Mouse (Mus musculus): ENCODE measurements at regions not wholly inside any gene's neighbourhood (a gene's known extent, or its start where the extent isn't known, plus 50 kb on each side); places are given as distances from the start of the nearest gene placed in this dataset.

- Histone ChIP-seq H3K4me3 (ENCODE audit: low read depth, low read length) (no peak overlapping the region), H3K9ac (ENCODE audit: low read length) (no peak overlapping the region), H3K4me2 (ENCODE audit: low read depth, severe bottlenecking) (no peak overlapping the region), H3K4me1 (ENCODE audit: control insufficient read depth, insufficient read depth, low read length) (no peaks in the 10 kb centered on the region), H3K27ac (replicated peaks; ENCODE audit: low read depth, low read length) (no peak overlapping the region), H3K27me3 (ENCODE audit: control insufficient read depth, insufficient read depth, low read length) (no peaks in the 10 kb centered on the region), H3K36me3 (ENCODE audit: control insufficient read depth, insufficient read depth, low read length) (no peaks in the 10 kb centered on the region), H3K9me3 (ENCODE audit: control insufficient read depth, low read length) (no peaks in the 10 kb centered on the region)
- ATAC-seq (ENCODE audit: insufficient number of reproducible peaks, low FRiP score, low TSS enrichment, low read depth) (no peak), DNase-seq (ENCODE audit: low spot score) (no peak)
- WGBS = 69% methylated on average over 5 of the region's 5 CpGs
Measured at GRCm38 (mm10) chr1:105900158-105900557, 90.0 kb upstream of the Zcchc2 start.

DNA sequence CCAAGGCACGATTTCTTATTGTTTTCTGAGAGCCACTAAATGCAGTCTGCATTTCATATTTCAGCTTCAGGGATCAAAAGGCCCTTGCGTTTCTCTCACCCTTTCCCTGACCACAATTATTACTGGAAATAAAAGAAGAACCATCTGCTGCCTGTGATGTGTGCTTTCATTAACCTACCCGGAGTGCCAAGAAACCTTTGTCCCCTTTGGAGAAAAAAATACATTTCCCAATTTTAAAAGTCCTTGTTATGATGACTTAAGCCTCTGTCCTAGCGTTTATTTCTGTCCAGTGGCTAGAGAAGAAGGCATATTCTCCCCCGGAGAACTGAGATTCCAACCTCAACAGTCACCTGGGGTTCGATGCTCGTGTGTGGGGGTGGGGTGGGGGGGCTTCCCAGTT is 89.3 kb upstream of the Zcchc2 start:
- 84% methylated on average over 7 of the region's 7 CpGs for WGBS
- H3K27me3 ChIP-seq (ENCODE audit: control insufficient read depth, insufficient read depth, low read length) = no peaks in the 10 kb centered on the region
- no peaks in the 10 kb centered on the region for H3K36me3 ChIP-seq (ENCODE audit: control insufficient read depth, insufficient read depth, low read length)
- ATAC-seq (ENCODE audit: insufficient number of reproducible peaks, low FRiP score, low TSS enrichment, low read depth) (no peak), DNase-seq (ENCODE audit: low spot score) (no peak)
- no peaks in the 10 kb centered on the region for H3K9me3 ChIP-seq (ENCODE audit: control insufficient read depth, low read length)
- no peak overlapping the region for H3K27ac ChIP-seq (replicated peaks; ENCODE audit: low read depth, low read length)
- no peak overlapping the region for H3K4me2 ChIP-seq (ENCODE audit: low read depth, severe bottlenecking)
- H3K4me3 ChIP-seq (ENCODE audit: low read depth, low read length) = no peak overlapping the region
- no peaks in the 10 kb centered on the region for H3K4me1 ChIP-seq (ENCODE audit: control insufficient read depth, insufficient read depth, low read length)
- no peak overlapping the region for H3K9ac ChIP-seq (ENCODE audit: low read length)

- no peaks in the 10 kb centered on the region for H3K9me3 ChIP-seq (ENCODE audit: control insufficient read depth, low read length)
- H3K27ac ChIP-seq (replicated peaks; ENCODE audit: low read depth, low read length) = no peak overlapping the region
- no peak overlapping the region for H3K9ac ChIP-seq (ENCODE audit: low read length)
- no peaks in the 10 kb centered on the region for H3K27me3 ChIP-seq (ENCODE audit: control insufficient read depth, insufficient read depth, low read length)
- no peak overlapping the region for H3K4me3 ChIP-seq (ENCODE audit: low read depth, low read length)
- no peak for DNase-seq (ENCODE audit: low spot score)
- no peak for ATAC-seq (ENCODE audit: insufficient number of reproducible peaks, low FRiP score, low TSS enrichment, low read depth)
- H3K4me2 ChIP-seq (ENCODE audit: low read depth, severe bottlenecking) = no peak overlapping the region
- WGBS = 70% methylated on average over 8 of the region's 8 CpGs
- no peaks in the 10 kb centered on the region for H3K4me1 ChIP-seq (ENCODE audit: control insufficient read depth, insufficient read depth, low read length)
- H3K36me3 ChIP-seq (ENCODE audit: control insufficient read depth, insufficient read depth, low read length) = no peaks in the 10 kb centered on the region
Measured at GRCm38 (mm10) chr1:105903286-105904115, 86.7 kb upstream of the Zcchc2 start.

GRCm38 (mm10) chr1:105904737-105905136 is 85.5 kb upstream of the Zcchc2 start:
- 97% methylated on average over 3 of the region's 3 CpGs for WGBS
- Histone ChIP-seq H3K4me1 (ENCODE audit: control insufficient read depth, insufficient read depth, low read length) (no peaks in the 10 kb centered on the region), H3K27ac (replicated peaks; ENCODE audit: low read depth, low read length) (no peak overlapping the region), H3K36me3 (ENCODE audit: control insufficient read depth, insufficient read depth, low read length) (no peaks in the 10 kb centered on the region), H3K9ac (ENCODE audit: low read length) (no peak overlapping the region), H3K4me3 (ENCODE audit: low read depth, low read length) (no peak overlapping the region), H3K4me2 (ENCODE audit: low read depth, severe bottlenecking) (no peak overlapping the region), H3K9me3 (ENCODE audit: control insufficient read depth, low read length) (no peaks in the 10 kb centered on the region), H3K27me3 (ENCODE audit: control insufficient read depth, insufficient read depth, low read length) (no peaks in the 10 kb centered on the region)
- no peak for DNase-seq (ENCODE audit: low spot score)
- ATAC-seq (ENCODE audit: insufficient number of reproducible peaks, low FRiP score, low TSS enrichment, low read depth) = no peak

- H3K9me3 ChIP-seq (ENCODE audit: control insufficient read depth, low read length) = no peaks in the 10 kb centered on the region
- no peaks in the 10 kb centered on the region for H3K36me3 ChIP-seq (ENCODE audit: control insufficient read depth, insufficient read depth, low read length)
- H3K9ac ChIP-seq (ENCODE audit: low read length) = no peak overlapping the region
- H3K27me3 ChIP-seq (ENCODE audit: control insufficient read depth, insufficient read depth, low read length) = no peaks in the 10 kb centered on the region
- H3K4me2 ChIP-seq (ENCODE audit: low read depth, severe bottlenecking) = no peak overlapping the region
- DNase-seq (ENCODE audit: low spot score) (no peak), ATAC-seq (ENCODE audit: insufficient number of reproducible peaks, low FRiP score, low TSS enrichment, low read depth) (no peak)
- H3K4me3 ChIP-seq (ENCODE audit: low read depth, low read length) = no peak overlapping the region
- no peak overlapping the region for H3K27ac ChIP-seq (replicated peaks; ENCODE audit: low read depth, low read length)
- H3K4me1 ChIP-seq (ENCODE audit: control insufficient read depth, insufficient read depth, low read length) = no peaks in the 10 kb centered on the region
- 74% methylated on average over 9 of the region's 9 CpGs for WGBS
Measured at GRCm38 (mm10) chr1:105905785-105906426, 84.3 kb upstream of the Zcchc2 start.

DNA sequence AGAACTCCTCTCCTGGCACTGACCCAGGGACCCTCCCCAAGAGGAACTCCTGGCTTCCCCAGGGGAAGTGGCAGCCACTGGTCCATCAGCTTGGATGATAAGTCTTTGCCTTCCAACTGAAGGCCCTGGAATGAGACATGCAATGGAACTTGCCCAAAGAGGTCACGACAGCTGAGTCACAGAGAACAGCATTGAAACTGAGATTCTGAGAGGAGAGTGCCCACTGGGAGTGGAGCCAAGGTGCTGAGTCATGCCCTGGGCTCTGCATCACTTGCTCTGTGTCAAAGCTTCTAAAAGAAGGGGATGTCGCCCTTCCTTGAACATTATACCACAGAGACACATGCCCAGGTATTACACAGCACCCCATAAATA is 83.8 kb upstream of the Zcchc2 start:
- DNase-seq (ENCODE audit: low spot score) = no peak
- Histone ChIP-seq H3K27me3 (ENCODE audit: control insufficient read depth, insufficient read depth, low read length) (no peaks in the 10 kb centered on the region), H3K9ac (ENCODE audit: low read length) (no peak overlapping the region), H3K27ac (replicated peaks; ENCODE audit: low read depth, low read length) (no peak overlapping the region), H3K9me3 (ENCODE audit: control insufficient read depth, low read length) (no peaks in the 10 kb centered on the region), H3K4me2 (ENCODE audit: low read depth, severe bottlenecking) (no peak overlapping the region), H3K36me3 (ENCODE audit: control insufficient read depth, insufficient read depth, low read length) (no peaks in the 10 kb centered on the region), H3K4me1 (ENCODE audit: control insufficient read depth, insufficient read depth, low read length) (no peaks in the 10 kb centered on the region), H3K4me3 (ENCODE audit: low read depth, low read length) (no peak overlapping the region)
- no peak for ATAC-seq (ENCODE audit: insufficient number of reproducible peaks, low FRiP score, low TSS enrichment, low read depth)
- 83% methylated on average over 2 of the region's 2 CpGs for WGBS

- DNase-seq (ENCODE audit: low spot score) (peak; percentile 47), ATAC-seq (ENCODE audit: insufficient number of reproducible peaks, low FRiP score, low TSS enrichment, low read depth) (peak; percentile 89)
- H3K4me2 ChIP-seq (ENCODE audit: low read depth, severe bottlenecking) = no peak overlapping the region
- no peaks in the 10 kb centered on the region for H3K36me3 ChIP-seq (ENCODE audit: control insufficient read depth, insufficient read depth, low read length)
- no peaks in the 10 kb centered on the region for H3K27me3 ChIP-seq (ENCODE audit: control insufficient read depth, insufficient read depth, low read length)
- no peaks in the 10 kb centered on the region for H3K4me1 ChIP-seq (ENCODE audit: control insufficient read depth, insufficient read depth, low read length)
- no peaks in the 10 kb centered on the region for H3K9me3 ChIP-seq (ENCODE audit: control insufficient read depth, low read length)
- H3K4me3 ChIP-seq (ENCODE audit: low read depth, low read length) = no peak overlapping the region
- 25% methylated on average over 15 of the region's 15 CpGs for WGBS
- no peak overlapping the region for H3K27ac ChIP-seq (replicated peaks; ENCODE audit: low read depth, low read length)
- H3K9ac ChIP-seq (ENCODE audit: low read length) = no peak overlapping the region
Measured at GRCm38 (mm10) chr1:105908029-105908876, 82.0 kb upstream of the Zcchc2 start.

DNA sequence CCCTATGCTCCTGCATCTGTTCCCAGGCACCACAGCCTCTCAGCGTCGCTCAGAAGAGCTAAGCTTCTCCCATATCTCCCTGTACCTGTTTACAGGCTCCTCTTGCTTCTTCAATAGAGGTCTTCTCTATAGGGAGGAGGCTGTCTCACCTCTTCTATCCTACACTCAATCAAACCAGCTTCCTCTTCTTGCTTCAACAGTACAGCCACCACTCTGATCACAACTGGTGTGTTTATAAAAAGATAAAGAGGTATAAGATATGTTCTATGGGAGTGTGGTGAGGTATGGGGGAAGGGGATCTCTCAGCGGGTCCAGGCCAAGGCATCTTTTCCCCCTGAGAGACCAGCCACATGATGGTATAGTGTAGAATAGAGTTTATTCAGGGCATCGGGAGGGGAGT is 81.1 kb upstream of the Zcchc2 start:
- no peaks in the 10 kb centered on the region for H3K4me1 ChIP-seq (ENCODE audit: control insufficient read depth, insufficient read depth, low read length)
- DNase-seq (ENCODE audit: low spot score) = no peak
- no peaks in the 10 kb centered on the region for H3K9me3 ChIP-seq (ENCODE audit: control insufficient read depth, low read length)
- H3K27me3 ChIP-seq (ENCODE audit: control insufficient read depth, insufficient read depth, low read length) = no peaks in the 10 kb centered on the region
- 67% methylated on average over 4 of the region's 4 CpGs for WGBS
- H3K4me3 ChIP-seq (ENCODE audit: low read depth, low read length) = no peak overlapping the region
- no peak overlapping the region for H3K9ac ChIP-seq (ENCODE audit: low read length)
- ATAC-seq (ENCODE audit: insufficient number of reproducible peaks, low FRiP score, low TSS enrichment, low read depth) = no peak
- H3K27ac ChIP-seq (replicated peaks; ENCODE audit: low read depth, low read length) = no peak overlapping the region
- H3K36me3 ChIP-seq (ENCODE audit: control insufficient read depth, insufficient read depth, low read length) = no peaks in the 10 kb centered on the region
- H3K4me2 ChIP-seq (ENCODE audit: low read depth, severe bottlenecking) = no peak overlapping the region
